Mouse (Mus musculus) heart, postnatal 10 days (tissue): ENCODE data around the gene Cox6a1. TPM values are rescaled to one million over a fixed set of nuclear protein-coding genes. Genes with fewer than 3 reads are reported as not detected.

Experiments
- DNase-seq, 2 experiments: peaks; one replicate each; pipeline ENCODE4 v3.0.0; 2021
- intact Hi-C: fragments of 180-260 bp; cut with DNase I; formaldehyde crosslinking; loops from one replicate; pipeline ENCODE4 v1.15.1; 2025
- total RNA-seq, 2 experiments: library from RNA; stranded (reverse); gene quantifications; 2 replicates each; pipeline ENCODE4 v1.2.3; 2021

Cox6a1 gene
- total RNA-seq, 2 experiments from 2014 or later = 464 to 577 TPM

GRCm38 (mm10) chr5:115351348-115351747, 2.6 kb upstream of the Cox6a1 start:
- intact Hi-C loops = no loop called here
- DNase-seq = no peak

DNA sequence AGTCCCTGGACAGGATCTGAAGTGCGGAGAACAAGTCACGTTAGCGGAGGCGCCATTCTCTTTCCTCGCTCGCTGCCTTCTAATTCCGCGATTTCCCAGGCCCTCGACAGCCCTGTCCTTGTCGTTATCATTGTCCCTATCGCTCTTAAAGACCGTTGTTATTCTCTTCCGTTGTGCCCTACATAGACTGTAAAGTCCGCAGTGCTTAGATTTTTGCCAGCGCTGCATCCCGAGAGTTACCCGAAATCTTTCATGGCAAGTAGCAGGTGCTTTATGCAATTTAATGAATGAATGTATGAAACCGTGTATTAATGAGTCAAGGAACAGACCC, 409 bp upstream of the Cox6a1 start:
- intact Hi-C loops = loop anchor here (2.0 kb wide), 2 partner anchors 48 to 112 kb away; partner anchors contain the start of gene Dynll1
- no peak for DNase-seq

GRCm38 (mm10) chr5:115347564-115347963, 1.2 kb downstream of the Cox6a1 start:
- DNase-seq = peak; percentile 85 to 89
- intact Hi-C loops = no loop called here

- intact Hi-C loops = loop anchor here (2.0 to 5.0 kb wide), 3 partner anchors 15 to 59 kb away; partner anchors contain the start of genes Dynll1 and Srsf9
- DNase-seq = no peak
These were observed 7.2 kb downstream of the Cox6a1 start for GRCm38 (mm10) chr5:115341314-115342165.

DNA sequence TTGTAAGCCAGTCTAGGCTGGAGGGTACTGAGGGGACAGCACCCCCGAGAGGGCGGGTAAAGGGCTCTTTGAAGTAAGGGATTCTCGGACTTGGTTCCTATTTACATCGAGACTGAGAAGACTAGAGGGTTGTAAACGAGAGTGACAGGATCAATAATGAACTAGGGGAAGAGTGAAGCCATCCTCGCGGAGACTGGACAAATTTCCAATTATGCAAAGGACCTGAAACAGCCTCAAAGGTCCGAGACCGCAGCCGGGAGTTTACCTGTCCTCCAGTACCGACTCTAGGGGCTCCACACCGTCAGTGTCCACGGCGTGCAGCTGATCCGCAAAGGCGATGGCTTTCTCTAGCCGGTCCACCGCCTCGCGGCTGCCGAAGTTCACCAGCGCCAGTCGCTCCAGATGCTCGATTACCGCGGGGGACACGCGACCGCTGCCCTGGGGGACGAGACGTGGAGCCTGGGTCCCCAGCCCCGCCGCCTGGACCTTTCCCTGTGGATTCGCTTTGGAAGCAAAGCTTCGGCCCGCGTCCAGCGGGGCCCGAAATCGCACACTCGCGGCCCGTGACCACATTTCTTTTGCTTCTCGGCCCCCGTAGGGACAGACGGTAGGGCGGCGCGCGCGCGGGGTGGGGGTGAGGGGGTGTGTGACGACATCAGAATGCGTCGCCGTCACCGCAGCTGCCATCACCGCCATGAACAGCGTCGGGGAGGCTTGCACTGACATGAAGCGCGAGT, 8.0 kb downstream of the Cox6a1 start, which contains the start of the genes Gatc and Triap1:
Gatc (minus strand) TSS at position 602 of the 737 bp plus-strand sequence.
Triap1 (plus strand) TSS at position 649 of the 737 bp plus-strand sequence.
- intact Hi-C loops = loop anchor here (2.0 to 5.0 kb wide), 3 partner anchors 14 to 58 kb away; partner anchors contain the start of genes Dynll1 and Srsf9
- DNase-seq = peak; percentile 92 to 94

DNA sequence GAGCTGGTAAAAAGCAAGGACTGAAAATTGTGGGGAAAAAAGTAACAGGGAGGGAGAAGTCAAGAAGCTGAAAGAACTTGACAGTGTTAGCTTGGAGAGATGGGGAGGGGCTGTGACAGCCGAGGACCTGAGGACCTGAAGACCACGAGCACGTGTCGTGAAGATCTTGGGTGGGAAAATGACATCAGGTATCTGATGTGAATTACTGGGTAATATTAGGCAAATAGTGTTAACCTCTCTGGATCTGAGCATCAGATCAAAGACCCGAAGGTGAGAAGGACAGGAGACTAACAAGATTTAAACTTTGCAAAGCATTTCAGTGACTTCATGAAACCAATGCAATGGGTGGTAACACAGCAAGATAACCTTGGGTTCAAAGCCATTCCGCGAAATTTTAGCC, 8.8 kb downstream of the Cox6a1 start:
- DNase-seq = no peak
- intact Hi-C loops = loop anchor here (2.0 to 5.0 kb wide), 3 partner anchors 13 to 58 kb away; partner anchors contain the start of genes Dynll1 and Srsf9

GRCm38 (mm10) chr5:115333626-115334025, 15.2 kb downstream of the Cox6a1 start:
- DNase-seq = no peak
- intact Hi-C loops = no loop called here

DNA sequence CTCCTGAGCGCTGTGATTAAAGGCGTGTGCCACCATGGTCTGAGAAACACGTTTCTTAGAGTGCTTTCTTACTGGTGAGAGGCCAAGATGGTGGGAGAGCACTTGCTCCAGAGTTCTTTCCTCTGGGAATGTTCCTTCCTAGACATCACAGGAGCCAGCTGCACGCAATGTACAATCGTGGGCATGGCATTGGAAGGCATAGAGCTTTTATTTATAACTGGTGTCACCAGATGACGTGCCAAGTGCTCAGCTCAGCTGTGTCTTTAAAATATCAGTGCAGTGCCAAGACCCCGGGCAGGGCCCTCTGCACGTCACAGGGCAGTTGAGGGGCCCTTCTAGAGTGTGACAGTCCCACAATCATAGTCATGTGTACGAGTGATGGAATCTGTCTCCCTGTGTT, 17.8 kb downstream of the Cox6a1 start:
- intact Hi-C loops = no loop called here
- DNase-seq = peak in 1 of 2 experiments; percentile 39

DNA sequence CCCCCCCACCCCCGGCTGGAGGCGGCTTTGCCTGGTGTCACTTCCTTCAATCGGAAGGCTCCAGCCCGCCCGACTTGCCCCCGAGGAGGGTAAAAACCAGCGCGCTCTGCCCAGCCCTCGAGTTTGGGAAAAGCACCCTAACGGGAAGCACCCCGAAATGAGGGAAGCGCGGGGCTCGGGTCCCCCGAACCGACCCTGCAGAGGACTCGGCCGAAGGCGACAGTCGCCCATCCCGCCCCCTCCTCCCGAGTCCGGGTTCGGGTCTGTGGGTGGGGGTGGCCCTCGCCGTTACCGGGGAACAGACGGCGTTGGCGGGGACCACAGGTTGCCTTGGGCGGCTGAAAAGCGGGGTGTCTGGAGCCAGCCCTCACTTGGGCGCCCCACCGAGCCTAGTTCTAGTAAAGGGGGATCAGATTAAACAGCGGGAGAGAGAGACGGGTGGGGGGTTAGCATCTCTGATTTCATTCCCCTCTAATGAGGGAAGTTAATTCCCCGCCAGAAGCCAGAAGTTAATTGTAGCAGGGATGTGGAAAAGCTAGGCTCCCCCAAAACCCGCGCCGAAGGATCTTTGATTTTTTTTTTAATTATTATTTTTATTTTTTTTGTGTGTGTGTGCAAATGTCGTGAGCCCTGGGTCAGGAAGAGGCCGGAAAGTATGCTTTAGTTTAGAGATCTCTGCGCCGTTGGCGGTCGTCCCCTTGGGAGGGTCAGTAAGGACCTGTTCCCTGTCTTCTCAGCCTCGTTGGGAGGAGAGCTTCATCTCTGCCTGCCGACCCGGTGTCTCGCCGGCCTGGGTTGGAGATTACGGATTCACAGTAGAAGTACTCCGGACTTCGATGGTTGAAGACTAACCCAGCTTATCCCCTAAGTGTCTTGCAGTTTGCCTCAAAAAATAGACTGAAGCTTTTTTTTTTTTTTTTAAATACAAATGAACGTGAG, 20.9 kb downstream of the Cox6a1 start:
- intact Hi-C loops = loop anchor here (1.0 to 5.0 kb wide), 3 partner anchors 13 to 36 kb away; partner anchors contain the start of genes Dynll1, Gatc and Triap1
- peak; percentile 42 to 47 for DNase-seq

DNA sequence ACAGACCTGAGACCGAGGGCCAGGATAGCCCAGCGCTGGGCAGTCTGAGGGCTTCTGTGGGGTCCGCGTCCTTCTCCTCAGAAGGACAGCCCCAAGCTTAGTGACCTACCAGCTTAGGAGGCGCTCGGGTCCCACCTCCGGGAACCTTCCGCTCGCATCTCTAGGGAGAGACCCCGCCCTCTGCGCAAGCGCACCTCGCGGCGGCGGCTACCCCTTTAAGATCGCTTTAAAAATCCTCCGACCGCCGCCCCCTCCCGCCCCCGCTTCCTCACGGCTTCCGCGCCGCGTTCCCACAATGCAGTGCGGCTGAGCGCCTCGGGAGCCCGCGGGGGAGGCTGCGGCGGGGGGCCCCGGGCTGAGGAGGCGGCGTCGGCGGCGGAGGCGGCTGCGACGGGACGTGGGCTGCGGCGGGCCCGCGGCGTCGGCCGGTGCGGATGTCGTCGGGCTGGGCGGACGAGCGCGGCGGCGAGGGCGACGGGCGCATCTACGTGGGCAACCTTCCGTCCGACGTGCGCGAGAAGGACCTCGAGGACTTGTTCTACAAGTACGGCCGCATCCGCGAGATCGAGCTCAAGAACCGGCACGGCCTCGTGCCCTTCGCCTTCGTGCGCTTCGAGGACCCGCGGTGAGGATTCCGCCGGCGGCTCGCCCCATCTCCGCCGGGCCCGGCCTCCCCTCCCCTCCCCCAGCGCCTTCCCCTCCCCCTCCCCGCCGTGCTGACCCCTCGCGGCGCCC, 21.7 kb downstream of the Cox6a1 start, which contains the start of gene Srsf9:
Srsf9 (plus strand) TSS at position 303 of the 735 bp plus-strand sequence.
- peak; percentile 97 for DNase-seq
- intact Hi-C loops = loop anchor here (1.0 to 5.0 kb wide), 3 partner anchors 14 to 35 kb away; partner anchors contain the start of genes Dynll1, Gatc and Triap1

DNA sequence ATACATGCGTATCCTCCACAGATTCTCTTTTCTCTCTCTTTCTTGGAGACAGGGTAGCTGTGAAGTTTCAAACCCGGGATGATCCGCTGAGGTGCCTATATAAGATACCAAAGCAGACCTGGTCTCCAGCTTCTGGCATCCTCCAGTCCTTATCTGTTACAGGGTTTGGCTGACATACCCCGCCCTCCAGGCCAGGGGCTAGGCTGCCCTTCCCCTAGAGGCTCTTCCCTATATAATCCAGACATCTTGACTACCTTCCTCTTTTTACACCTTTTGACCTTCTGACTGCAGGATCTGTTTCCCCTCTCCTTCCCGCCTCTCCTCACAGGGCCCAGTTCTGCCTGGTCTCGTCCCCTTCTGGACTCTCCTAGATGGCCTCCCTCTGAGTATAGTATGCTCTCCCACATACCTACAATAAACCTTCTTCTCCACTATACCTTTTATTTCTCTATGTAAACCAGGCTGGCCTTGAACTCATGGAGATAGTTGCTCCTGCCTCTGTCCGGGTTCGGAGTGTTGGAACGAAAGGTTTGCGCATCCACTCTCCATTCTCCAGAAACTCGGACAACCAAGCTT, 22.4 kb downstream of the Cox6a1 start:
- DNase-seq = peak; percentile 29 to 42
- intact Hi-C loops = loop anchor here (2.0 to 5.0 kb wide), 2 partner anchors 14 to 34 kb away; partner anchors contain the start of genes Gatc and Triap1

DNA sequence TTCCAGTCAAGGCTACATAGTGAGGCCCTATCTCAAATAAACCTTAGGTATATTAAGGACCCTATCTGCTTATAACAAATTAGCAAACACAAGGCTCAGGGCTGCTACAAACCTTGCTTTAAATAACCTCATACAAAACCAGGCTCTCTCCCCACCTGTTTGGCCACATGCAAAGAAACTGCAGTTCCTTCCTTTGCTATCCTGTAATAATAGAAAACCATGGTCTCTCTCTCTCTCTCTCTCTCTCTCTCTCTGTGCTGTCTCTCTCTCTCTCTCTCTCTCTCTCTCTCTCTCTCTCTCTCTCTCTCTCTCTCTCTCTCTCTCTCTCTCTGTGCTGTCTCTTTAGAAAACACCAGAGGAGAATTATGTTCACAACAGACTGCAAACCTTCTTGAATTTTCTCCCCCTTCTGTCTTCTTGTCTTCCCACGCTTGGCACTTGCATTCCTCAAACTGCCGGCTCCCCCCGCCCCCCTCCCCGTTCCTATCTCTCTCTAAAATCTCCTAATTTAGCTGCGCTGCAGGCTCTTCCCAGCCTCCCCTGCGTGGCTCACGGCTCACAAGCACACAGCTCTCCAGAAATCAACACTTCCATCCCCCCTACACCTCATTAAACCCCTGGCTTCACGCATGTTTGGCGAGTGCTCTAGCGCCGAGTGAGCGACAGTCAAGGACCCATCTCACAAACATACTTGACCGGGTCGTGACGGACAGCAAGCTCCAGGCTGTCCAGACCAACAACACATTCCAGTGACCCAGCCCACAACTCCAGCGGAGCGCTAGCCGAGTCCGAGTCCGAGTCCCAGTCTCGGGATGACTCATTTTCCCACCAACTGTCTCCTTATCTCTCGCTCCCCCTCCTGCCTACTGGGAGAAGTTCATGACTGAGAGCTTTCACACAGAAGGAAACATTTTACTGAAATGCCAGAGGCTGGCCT, 29.5 kb downstream of the Cox6a1 start:
- DNase-seq = peak; percentile 83 to 84
- intact Hi-C loops = loop anchor here (2.0 kb wide), 1 partner anchor 18 kb away; the partner anchor contains the start of gene Dynll1

GRCm38 (mm10) chr5:115317645-115318328, 31.0 kb downstream of the Cox6a1 start:
- intact Hi-C loops = loop anchor here (2.0 kb wide), 1 partner anchor 17 kb away; the partner anchor contains the start of gene Dynll1

DNA sequence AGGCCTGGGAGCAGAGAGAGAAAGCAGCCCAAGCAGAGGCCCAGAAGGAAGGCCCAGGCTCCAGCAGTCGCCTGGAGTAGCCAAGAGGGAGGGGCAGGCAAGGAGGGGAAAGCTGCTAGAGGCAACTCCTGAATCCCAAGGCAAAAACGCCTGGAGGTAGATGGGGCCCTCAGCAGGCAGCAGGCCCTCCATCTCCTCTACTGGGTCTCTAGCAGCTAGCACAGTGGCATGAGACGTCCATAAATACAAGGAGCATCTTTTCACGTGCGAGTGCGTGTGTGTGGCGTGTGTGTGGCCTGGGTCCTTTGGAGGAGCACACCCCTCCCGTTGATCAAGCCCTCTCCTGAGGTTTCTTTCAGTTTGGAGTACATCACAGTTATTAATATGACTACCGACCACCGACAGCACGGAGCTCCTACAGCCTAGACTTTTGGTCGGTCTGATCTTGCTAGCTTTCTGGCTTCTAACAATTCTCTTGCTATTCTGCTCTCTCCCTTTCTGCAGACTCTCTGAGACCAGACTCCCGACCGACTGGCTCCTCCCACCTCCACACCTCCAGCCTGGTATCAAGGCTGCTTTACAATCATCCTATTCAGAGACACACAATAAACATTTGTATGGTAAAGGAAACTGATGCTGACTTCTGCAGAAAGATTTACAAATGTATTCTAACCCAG, 31.7 kb downstream of the Cox6a1 start:
- DNase-seq = peak in 1 of 2 experiments; percentile 27

More at GRCm38 (mm10) chr5:115317645-115318328, 31.0 kb downstream of the Cox6a1 start:
- peak; percentile 34 to 35 for DNase-seq

DNA sequence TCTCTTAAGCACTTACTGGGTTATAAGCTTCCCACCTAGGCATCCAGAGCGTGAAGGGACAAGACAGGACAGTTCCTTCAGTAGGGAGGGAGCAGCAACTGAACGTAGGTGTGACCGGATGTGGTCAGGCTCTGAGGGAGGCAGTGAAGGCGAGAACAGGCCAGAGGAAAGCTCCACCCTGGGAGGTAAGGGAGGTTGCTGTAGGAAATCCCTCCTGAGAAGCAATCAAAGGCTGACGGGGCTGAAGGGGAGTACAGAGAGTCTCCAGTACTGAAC, 35.2 kb downstream of the Cox6a1 start:
- DNase-seq = no peak
- intact Hi-C loops = no loop called here

More for the DNA sequence above, 31.7 kb downstream of the Cox6a1 start:
- intact Hi-C loops = no loop called here
